In the genomic region with DNA sequence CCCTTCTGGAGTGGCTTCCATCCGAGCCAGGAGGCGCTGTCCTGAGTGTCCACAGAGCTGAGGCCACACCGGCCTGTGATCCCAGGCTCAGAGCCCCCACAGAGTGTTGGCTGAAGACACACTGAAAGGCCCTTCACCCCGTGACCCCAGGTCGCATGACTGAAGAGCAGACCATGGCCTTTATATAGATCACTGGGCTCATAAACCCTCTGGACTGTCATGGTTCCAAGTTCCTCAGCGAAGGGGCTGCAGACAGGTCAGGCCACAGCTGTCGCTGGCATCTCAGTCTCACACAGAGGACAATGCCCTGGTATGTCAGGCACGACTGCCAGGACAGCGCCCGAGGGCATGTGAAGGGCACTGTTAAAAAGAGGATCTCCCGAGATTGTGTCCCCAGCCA, we compare ENCODE assay signal across 17 mouse cellular contexts. TPM values are rescaled to one million over a fixed set of nuclear protein-coding genes. Genes with fewer than 3 reads are reported as not detected.
DNase-seq lines count a peak whose midpoint lies in the region; ATAC-seq and TF ChIP-seq lines count a peak whose summit lies in the region.
"Had no signal": no experiment of that assay in that cellular context is flagged by ENCODE, and none has a peak within 500 bp of the region (broad histone marks: within the 10 kb centered on the region; RNA-seq: fewer than 3 reads in every experiment).

No protein-coding gene starts in this region.

- no peak overlapping the region for H3K9ac ChIP-seq in kidney, embryonic 14.5 days (ENCODE audit: low read depth, low read length)
- no peak overlapping the region for H3K9ac ChIP-seq in heart, adult 2 months (ENCODE audit: low read depth, low read length)
- peak overlapping the region; percentile 70; the same call in 1 of the 2 replicates for H3K9ac ChIP-seq in heart, embryonic 12.5 days
- H3K9ac ChIP-seq in liver, embryonic 11.5 days (ENCODE audit: low read depth, low read length): no peak overlapping the region
- H3K9ac ChIP-seq: hindbrain, embryonic 15.5 days; liver, postnatal 0 days; midbrain, embryonic 12.5 days had no signal

- TF ChIP-seq CTCF in heart, adult 2 months (IDR thresholded peaks at IDR 0.05): peak; percentile 33

- ATAC-seq in kidney, embryonic 14.5 days (ENCODE audit: low FRiP score, low TSS enrichment): no peak
- ATAC-seq in heart, embryonic 12.5 days (ENCODE audit: insufficient number of reproducible peaks, low FRiP score): peak; percentile 81
- ATAC-seq in liver, embryonic 11.5 days (replicated peaks; ENCODE audit: low FRiP score): no peak
- ATAC-seq: intestine, postnatal 0 days; liver, postnatal 0 days had no signal

- H3K27ac ChIP-seq in kidney, embryonic 14.5 days (ENCODE audit: low read depth, low read length): no peak overlapping the region
- H3K27ac ChIP-seq in heart, adult 2 months: peak overlapping the region; percentile 90
- peak overlapping the region; percentile 88 for H3K27ac ChIP-seq in heart, embryonic 12.5 days (ENCODE audit: poor library complexity, severe bottlenecking)
- H3K27ac ChIP-seq in liver, embryonic 11.5 days (ENCODE audit: low read depth, low read length): no peak overlapping the region
- H3K27ac ChIP-seq: hindbrain, embryonic 15.5 days; midbrain, embryonic 12.5 days had no signal

- no peaks in the 10 kb centered on the region for H3K9me3 ChIP-seq in kidney, embryonic 14.5 days (ENCODE audit: control insufficient read depth, low read length)
- H3K9me3 ChIP-seq in heart, embryonic 12.5 days (replicated peaks): 0 out of 2 replicates have a peak, but pooled peaks cover 3% of the 10 kb centered on the region
- no peaks in the 10 kb centered on the region for H3K9me3 ChIP-seq in liver, embryonic 11.5 days (ENCODE audit: control insufficient read depth, low read length)
- H3K9me3 ChIP-seq: hindbrain, embryonic 15.5 days; midbrain, embryonic 12.5 days had no signal

- H3K4me3 ChIP-seq in kidney, embryonic 14.5 days (ENCODE audit: low read length): no peak overlapping the region
- no peak overlapping the region for H3K4me3 ChIP-seq in heart, adult 2 months
- peak overlapping the region; percentile 36 for H3K4me3 ChIP-seq in heart, embryonic 12.5 days
- H3K4me3 ChIP-seq in liver, embryonic 11.5 days (ENCODE audit: low read depth, low read length): no peak overlapping the region
- H3K4me3 ChIP-seq: hindbrain, embryonic 15.5 days; midbrain, embryonic 12.5 days had no signal

- peak; percentile 90 for TF ChIP-seq EP300 in heart, adult 2 months (IDR thresholded peaks at IDR 0.05; ENCODE audit: insufficient read depth, low read depth, low read length)

- 0 out of 2 replicates have a peak, but pooled peaks cover 4% of the 10 kb centered on the region for H3K4me1 ChIP-seq in kidney, embryonic 14.5 days (ENCODE audit: control insufficient read depth, insufficient read depth, low read length)
- H3K4me1 ChIP-seq in heart, adult 2 months (ENCODE audit: control insufficient read depth, insufficient read depth, low read length): peaks cover 1% of the 10 kb centered on the region; the same call in 1 of the 2 replicates
- peaks cover 38% of the 10 kb centered on the region for H3K4me1 ChIP-seq in heart, embryonic 12.5 days (replicated peaks)
- no peaks in the 10 kb centered on the region for H3K4me1 ChIP-seq in liver, embryonic 11.5 days (replicated peaks; ENCODE audit: control insufficient read depth, insufficient read depth, low read length)
- H3K4me1 ChIP-seq: hindbrain, embryonic 15.5 days; midbrain, embryonic 12.5 days had no signal

- WGBS in kidney, embryonic 14.5 days: 49% methylated on average over 11 of the region's 11 CpGs
- WGBS in heart, adult 2 months: 50% methylated on average over 11 of the region's 11 CpGs
- 33% methylated on average over 11 of the region's 11 CpGs for WGBS in heart, embryonic 12.5 days
- WGBS in liver, embryonic 11.5 days: 75% methylated on average over 11 of the region's 11 CpGs

- TF ChIP-seq POLR2A in heart, adult 2 months (IDR thresholded peaks at IDR 0.05; ENCODE audit: insufficient read depth, low read depth, low read length): peak; percentile 57; the same call in 1 of the 2 replicates

- no peaks in the 10 kb centered on the region for H3K79me2 ChIP-seq in heart, adult 2 months (replicated peaks; ENCODE audit: control insufficient read depth, insufficient read depth, low read length)

- DNase-seq in kidney, postnatal 10 days: peak; percentile 42
- peak; percentile 55 to 83 for DNase-seq in heart, adult 2 months
- peak; percentile 82 for DNase-seq in heart, postnatal 4 days
- no peak for DNase-seq in liver, embryonic 11.5 days (ENCODE audit: low spot score)
- no peak for DNase-seq in left cerebral cortex, postnatal 10 days (ENCODE audit: extremely low spot score in 1 of 2, low spot score in 2 of 2)
- DNase-seq: adrenal gland, postnatal 25 days; cerebellum, adult 9-10 months; liver, postnatal 0 days; lung, postnatal 36 days had no signal

- intact Hi-C loops in heart, adult 2 months (cut with DNase I): no loop called here
- intact Hi-C loops in left cerebral cortex, postnatal 10 days (cut with DNase I): no loop called here

- H3K4me2 ChIP-seq in kidney, embryonic 14.5 days (replicated peaks; ENCODE audit: low read depth, low read length): no peak overlapping the region
- H3K4me2 ChIP-seq in heart, embryonic 12.5 days: peak overlapping the region; percentile 65
- H3K4me2 ChIP-seq in liver, embryonic 11.5 days: no peak overlapping the region
- H3K4me2 ChIP-seq: hindbrain, embryonic 15.5 days; midbrain, embryonic 12.5 days had no signal

- no peaks in the 10 kb centered on the region for H3K36me3 ChIP-seq in kidney, embryonic 14.5 days (ENCODE audit: control insufficient read depth, insufficient read depth, low read length)
- no peaks in the 10 kb centered on the region for H3K36me3 ChIP-seq in heart, adult 2 months (ENCODE audit: control insufficient read depth, insufficient read depth, low read length)
- H3K36me3 ChIP-seq in heart, embryonic 12.5 days: no peaks in the 10 kb centered on the region
- no peaks in the 10 kb centered on the region for H3K36me3 ChIP-seq in liver, embryonic 11.5 days (ENCODE audit: control insufficient read depth, insufficient read depth, low read length)
- H3K36me3 ChIP-seq: hindbrain, embryonic 15.5 days; midbrain, embryonic 12.5 days had no signal

- H3K27me3 ChIP-seq in kidney, embryonic 14.5 days (ENCODE audit: control insufficient read depth, insufficient read depth, low read length): no peaks in the 10 kb centered on the region
- H3K27me3 ChIP-seq in heart, adult 2 months (ENCODE audit: control insufficient read depth, insufficient read depth, low read length): no peaks in the 10 kb centered on the region
- no peaks in the 10 kb centered on the region for H3K27me3 ChIP-seq in heart, embryonic 12.5 days (replicated peaks)
- H3K27me3 ChIP-seq in liver, embryonic 11.5 days (replicated peaks; ENCODE audit: control insufficient read depth, insufficient read depth, low read length): no peaks in the 10 kb centered on the region
- H3K27me3 ChIP-seq: midbrain, embryonic 12.5 days had no signal

RNA-seq across cellular contexts. Expression of gene Myl2, which starts 8.0 kb away (rescaled TPM):
- 1.6 TPM in 1 of 2 replicates, not detected in the other for polyA plus RNA-seq in kidney, embryonic 14.5 days (2014; fragmentation: Nextera tagmentation; extraction: Ambion mirVana)
- total RNA-seq in heart, adult 2 months (2021): over 10,000 TPM; 18,797 to 22,206 TPM
- 7,725 and 11,177 TPM in 2 replicates for polyA plus RNA-seq in heart, adult 2 months (2012; rRNA removed)
- 7,161 and 7,647 TPM in 2 replicates for polyA plus RNA-seq in heart, embryonic 12.5 days (2016; fragmentation: Nextera tagmentation; extraction: Ambion mirVana)
- over 10,000 TPM; 18,495 to 19,403 TPM for total RNA-seq in heart, postnatal 4 days (2021)
- 9.9 and 20.9 TPM in 2 replicates for polyA plus RNA-seq in liver, embryonic 11.5 days (2014; fragmentation: Nextera tagmentation; extraction: Ambion mirVana)
- total RNA-seq in left cerebral cortex, postnatal 10 days (2021): 1 to 10 TPM in 1 of 2 experiments, under 1 TPM in 1; 0.97 to 1.4 TPM
- total RNA-seq: adrenal gland, postnatal 25 days had no signal
- polyA plus RNA-seq: C2C12; forebrain, embryonic 11.5 days; intestine, postnatal 0 days; small intestine, adult 2 months had no signal

RNA-seq across cellular contexts. Expression of gene Cux2, which starts 42.9 kb away (rescaled TPM):
- 12.9 and 15.1 TPM in 2 replicates for polyA plus RNA-seq in kidney, embryonic 14.5 days (2014; fragmentation: Nextera tagmentation; extraction: Ambion mirVana)
- 10 to 100 TPM; 18.1 to 18.4 TPM for total RNA-seq in heart, adult 2 months (2021)
- 11.4 and 16.7 TPM in 2 replicates for polyA plus RNA-seq in heart, adult 2 months (2012; rRNA removed)
- 7.6 and 10.1 TPM in 2 replicates for polyA plus RNA-seq in heart, embryonic 12.5 days (2016; fragmentation: Nextera tagmentation; extraction: Ambion mirVana)
- total RNA-seq in heart, postnatal 4 days (2021): 10 to 100 TPM; 12.2 to 13.6 TPM
- polyA plus RNA-seq in liver, embryonic 11.5 days (2014; fragmentation: Nextera tagmentation; extraction: Ambion mirVana): 4.9 and 5.2 TPM in 2 replicates
- total RNA-seq in left cerebral cortex, postnatal 10 days (2021): 100 to 1,000 TPM; 180 to 194 TPM

RNA-seq across cellular contexts. Expression of gene Ccdc63, which starts 47.8 kb away (rescaled TPM):
- polyA plus RNA-seq in kidney, embryonic 14.5 days (2014; fragmentation: Nextera tagmentation; extraction: Ambion mirVana): 0.31 and 0.36 TPM in 2 replicates
- under 1 TPM in 1 of 2 experiments, not detected in 1; 0.16 TPM for total RNA-seq in heart, adult 2 months (2021)
- 0.08 and 0.12 TPM in 2 replicates for polyA plus RNA-seq in heart, adult 2 months (2012; rRNA removed)
- 0.33 and 0.42 TPM in 2 replicates for polyA plus RNA-seq in heart, embryonic 12.5 days (2016; fragmentation: Nextera tagmentation; extraction: Ambion mirVana)
- under 1 TPM in 1 of 2 experiments, not detected in 1; 0.36 TPM for total RNA-seq in heart, postnatal 4 days (2021)
- 0.32 and 0.39 TPM in 2 replicates for polyA plus RNA-seq in liver, embryonic 11.5 days (2014; fragmentation: Nextera tagmentation; extraction: Ambion mirVana)
- total RNA-seq in left cerebral cortex, postnatal 10 days (2021): 1 to 10 TPM in 1 of 2 experiments, under 1 TPM in 1; 0.24 to 1.2 TPM
- total RNA-seq: adrenal gland, postnatal 25 days had no signal
- polyA plus RNA-seq: C2C12; forebrain, embryonic 11.5 days; hindbrain, embryonic 15.5 days; intestine, postnatal 0 days; midbrain, embryonic 12.5 days had no signal

Comparison
In these comparisons a context has a peak if more than half of its experiments do, and no peak if none do; other contexts are left out.
1. DNase-seq: peak in kidney, postnatal 10 days (single experiment), heart, adult 2 months (2 of 2) and heart, postnatal 4 days (single experiment); none in liver, embryonic 11.5 days (single experiment) and left cerebral cortex, postnatal 10 days (0 of 2).
2. H3K27ac ChIP-seq: peak in heart, adult 2 months (single experiment) and heart, embryonic 12.5 days (single experiment); none in kidney, embryonic 14.5 days (single experiment) and liver, embryonic 11.5 days (single experiment).
3. RNA of gene Myl2, which starts 8.0 kb away (polyA plus RNA-seq): 7,725 to 11,177 TPM in heart, adult 2 months and 7,161 to 7,647 TPM in heart, embryonic 12.5 days; 9.9 to 20.9 TPM in liver, embryonic 11.5 days and 1.6 TPM in kidney, embryonic 14.5 days; every median in the first group is over 100 times any median in the second.